Mouse (Mus musculus): ENCODE measurements around the gene Acsf3. TPM values are rescaled to one million over a fixed set of nuclear protein-coding genes. Genes with fewer than 3 reads are reported as not detected.

The Acsf3 gene
- total RNA-seq, 2 experiments from 2014 or later, result 23.8 to 24.9 TPM

GRCm38 (mm10) chr8:122811870-122812494 lies 36.7 kb downstream of the Acsf3 start:
- no peak for DNase-seq

- peak; percentile 31 for DNase-seq
Observed at GRCm38 (mm10) chr8:122812610-122813250, 37.4 kb downstream of the Acsf3 start.

GRCm38 (mm10) chr8:122814608-122815007 lies 39.3 kb downstream of the Acsf3 start:
- no peak for DNase-seq

DNA sequence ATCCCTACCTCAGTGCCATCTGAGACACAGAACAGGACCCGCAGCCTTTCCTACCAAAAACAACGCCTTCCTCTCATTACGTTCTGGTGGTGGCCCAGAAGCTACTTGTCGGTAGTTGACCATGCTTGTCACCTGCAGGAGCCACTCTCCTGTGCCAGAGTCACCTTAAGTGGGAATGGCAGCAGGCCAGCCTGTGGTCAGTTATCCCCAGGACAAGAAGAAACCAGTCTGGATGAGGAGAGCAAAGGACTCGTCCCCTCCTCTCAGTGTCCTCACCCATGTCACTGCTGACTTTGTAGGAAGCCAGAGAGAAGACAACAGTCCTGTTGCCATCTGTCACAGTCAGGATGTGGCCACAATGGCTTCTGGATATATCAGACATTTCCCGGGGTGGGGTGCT lies 41.7 kb downstream of the Acsf3 start:
- DNase-seq, result no peak

GRCm38 (mm10) chr8:122817724-122818496 lies 42.6 kb downstream of the Acsf3 start:
- DNase-seq, result no peak

DNA sequence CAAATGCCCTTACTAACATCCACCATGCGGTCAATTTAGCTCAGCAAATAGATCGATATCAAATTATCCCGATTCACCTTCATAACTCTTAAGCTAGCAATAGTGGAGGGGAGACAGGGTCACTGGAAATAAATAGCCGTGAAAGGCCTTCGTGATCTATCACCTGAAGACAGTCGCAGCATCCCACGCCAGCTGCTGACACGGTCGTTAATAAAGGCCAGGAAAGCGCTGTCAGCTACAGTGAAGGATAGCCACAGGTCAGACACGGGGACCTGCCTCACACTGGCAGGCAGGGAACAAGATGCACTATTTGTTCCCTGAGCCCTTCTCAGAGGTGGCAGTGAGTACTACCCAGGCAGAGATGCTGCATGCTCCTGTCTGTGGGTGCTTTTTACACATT lies 44.5 kb downstream of the Acsf3 start:
- DNase-seq, result no peak

DNA sequence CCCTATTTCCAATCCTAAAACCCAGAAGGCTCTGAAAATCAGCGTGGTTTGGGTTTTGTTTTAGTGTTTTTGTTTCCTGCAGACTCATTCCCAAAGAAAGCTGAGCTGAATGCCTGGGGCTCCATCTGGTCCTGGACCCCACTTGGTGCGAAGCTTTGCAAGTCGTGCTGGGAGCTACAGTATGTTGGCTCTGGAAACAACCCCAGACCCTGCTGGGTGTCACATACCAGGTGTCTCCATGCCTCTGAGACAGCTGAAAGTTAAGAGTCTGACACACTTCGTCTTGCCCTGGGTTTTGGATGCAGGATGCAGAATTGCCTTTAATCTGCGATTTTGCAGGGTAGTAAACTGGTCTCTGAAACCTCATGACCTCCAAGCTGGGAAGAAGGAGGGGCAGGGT lies 49.3 kb downstream of the Acsf3 start:
- no peak for DNase-seq

GRCm38 (mm10) chr8:122824986-122825385 lies 49.7 kb downstream of the Acsf3 start:
- DNase-seq, result no peak

- DNase-seq, result no peak
Observed at GRCm38 (mm10) chr8:122825408-122825807, 50.1 kb downstream of the Acsf3 start.

DNA sequence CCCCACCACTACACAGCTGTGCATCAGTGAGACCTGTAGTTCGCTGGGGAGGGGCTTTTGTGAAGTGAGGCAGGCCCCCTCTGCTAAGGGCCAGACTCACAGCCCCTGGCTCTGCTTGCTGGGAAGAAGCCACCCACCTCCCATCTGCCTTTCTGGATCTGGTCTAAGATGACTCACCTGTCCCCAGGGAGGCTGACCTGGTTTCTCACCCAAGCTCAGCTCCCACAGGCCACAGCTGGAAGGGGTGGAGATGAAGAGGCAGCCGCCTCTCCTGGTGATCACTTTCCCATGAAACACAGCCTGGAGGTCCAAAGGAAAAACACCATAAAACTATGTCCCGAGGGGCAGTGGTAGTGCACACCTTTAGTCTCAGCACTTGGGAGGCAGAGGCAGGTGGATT lies 54.1 kb downstream of the Acsf3 start:
- DNase-seq, result no peak

DNA sequence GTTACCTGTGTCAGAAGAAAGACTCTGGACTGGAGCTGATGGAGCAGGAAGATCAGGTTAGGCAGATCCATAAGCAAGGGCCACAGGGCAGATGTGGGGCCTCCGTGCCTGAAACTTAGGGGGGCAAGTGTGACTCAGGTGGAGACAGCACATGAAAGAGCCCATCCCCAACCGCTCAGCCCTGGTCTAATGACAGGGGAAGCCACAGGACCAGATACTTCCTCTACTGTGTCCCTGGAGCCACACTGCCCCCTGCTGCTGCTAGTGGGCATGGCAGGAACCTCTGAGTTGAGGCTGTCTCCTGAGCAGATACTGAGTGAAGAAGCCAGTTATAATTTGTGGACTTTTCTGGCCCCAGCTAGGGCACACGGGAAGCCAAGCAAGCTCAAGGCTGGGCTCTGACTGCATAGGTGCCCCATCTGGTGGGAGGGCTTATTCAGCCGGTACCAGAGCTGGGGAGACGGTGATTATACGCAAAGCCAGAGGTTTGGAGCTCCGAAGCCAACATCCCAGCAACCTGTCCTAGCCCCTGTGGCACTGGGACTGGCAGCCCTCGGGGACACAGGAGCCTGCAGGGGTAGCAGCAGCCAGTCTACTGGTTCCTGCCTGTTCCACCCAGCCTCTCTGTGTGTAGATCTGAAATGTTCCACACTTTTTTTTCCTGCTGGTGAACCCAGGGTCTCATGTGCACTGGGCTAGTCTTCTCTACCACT lies 55.2 kb downstream of the Acsf3 start:
- peak; percentile 96 for DNase-seq

GRCm38 (mm10) chr8:122834416-122834815 lies 59.1 kb downstream of the Acsf3 start:
- DNase-seq, result no peak

DNA sequence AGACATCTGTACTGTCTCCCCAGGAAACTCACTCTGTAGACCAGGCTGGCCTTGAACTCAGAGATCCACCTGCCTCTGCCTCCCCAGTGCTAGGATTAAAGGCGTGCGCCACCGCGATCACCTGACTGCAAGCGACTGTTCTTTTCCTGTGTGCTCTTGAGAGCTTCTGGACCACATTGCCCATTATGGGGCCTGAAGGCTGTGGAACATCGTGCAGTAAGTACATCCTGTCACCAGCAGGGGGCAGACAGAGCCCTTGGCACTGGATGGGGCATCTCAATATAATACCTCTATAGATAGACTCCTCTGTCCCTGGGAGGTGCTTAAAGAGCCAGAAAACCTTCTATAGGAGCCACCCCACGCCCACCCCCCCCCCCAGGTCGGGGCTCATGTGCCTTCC lies 59.7 kb downstream of the Acsf3 start:
- peak; percentile 85 for DNase-seq

- no peak for DNase-seq
Observed at GRCm38 (mm10) chr8:122836199-122836598, 60.9 kb downstream of the Acsf3 start.

GRCm38 (mm10) chr8:122836696-122837095 lies 61.4 kb downstream of the Acsf3 start:
- no peak for DNase-seq

- DNase-seq, result no peak
Observed at GRCm38 (mm10) chr8:122844161-122844560, 68.9 kb downstream of the Acsf3 start.

- DNase-seq, result peak; percentile 73
Observed at GRCm38 (mm10) chr8:122845662-122846061, 70.4 kb downstream of the Acsf3 start.

- peak; percentile 68 for DNase-seq
Observed at GRCm38 (mm10) chr8:122847829-122848561, 72.7 kb downstream of the Acsf3 start, which contains the start of gene Cdh15. Gene Cdh15 (plus strand): TSS chr8:122847966.

- DNase-seq, result no peak
Observed at GRCm38 (mm10) chr8:122849152-122849910, 74.0 kb downstream of the Acsf3 start.

DNA sequence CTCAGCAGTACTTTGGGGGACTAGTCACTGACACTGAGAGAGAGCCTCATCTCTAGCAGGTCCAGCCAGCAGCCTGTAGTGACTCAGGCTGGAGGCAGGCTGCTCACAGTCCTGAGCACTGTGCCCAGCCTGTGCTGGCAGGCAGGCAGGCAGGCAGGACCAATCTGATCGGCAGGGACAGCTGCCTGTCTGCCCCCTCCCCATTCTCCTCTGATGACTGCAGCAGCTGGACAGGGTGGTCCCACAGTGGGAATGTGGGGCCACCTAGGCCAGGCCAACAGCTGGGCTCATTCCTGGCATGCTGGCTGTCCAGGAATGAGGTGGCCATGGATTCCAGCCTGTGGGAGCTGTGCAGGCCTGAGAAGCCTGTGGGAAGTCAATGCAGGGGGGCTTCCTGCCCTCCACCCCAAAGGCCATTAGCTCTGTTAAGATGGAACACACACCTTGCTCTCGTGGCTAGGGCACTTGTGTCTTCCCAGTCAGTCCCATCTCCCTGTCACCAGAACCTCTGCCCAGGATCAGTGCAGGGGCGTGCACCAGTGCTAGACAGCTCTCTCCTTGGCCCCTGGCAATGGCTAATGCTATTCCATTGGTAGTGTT lies 75.5 kb downstream of the Acsf3 start:
- DNase-seq, result no peak

Data from heart, postnatal 4 days (tissue).